Mouse (Mus musculus): ENCODE measurements at regions not wholly inside any gene's neighbourhood (a gene's known extent, or its start where the extent isn't known, plus 50 kb on each side); places are given as distances from the start of the nearest gene placed in this dataset.

DNA sequence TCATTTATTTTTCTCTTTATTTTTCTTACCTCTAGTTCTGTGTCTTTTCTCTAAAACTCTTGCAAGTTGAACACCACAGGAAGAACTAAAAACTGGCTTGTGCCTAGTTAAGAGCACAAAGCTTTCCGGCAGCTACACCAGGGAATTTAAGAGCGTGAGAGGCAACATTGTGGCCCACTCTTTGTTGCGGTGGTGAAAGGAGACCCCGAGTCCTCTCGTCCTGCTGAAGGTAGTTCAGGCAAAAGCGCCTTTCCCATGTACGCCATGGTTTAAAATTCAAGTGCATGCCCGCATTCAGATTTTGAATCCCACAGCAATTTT is 142.4 kb downstream of the Ascl1 start:
- H3K4me3 ChIP-seq (ENCODE audit: low read depth, low read length): no peak overlapping the region
- H3K36me3 ChIP-seq (ENCODE audit: control insufficient read depth, insufficient read depth, low read length): no peaks in the 10 kb centered on the region
- ATAC-seq (replicated peaks; ENCODE audit: low FRiP score) (peak; percentile 50), DNase-seq (ENCODE audit: low spot score) (no peak)
- H3K4me1 ChIP-seq (replicated peaks; ENCODE audit: control insufficient read depth, insufficient read depth, low read length): peaks cover 10% of the 10 kb centered on the region
- H3K9me3 ChIP-seq (ENCODE audit: control insufficient read depth, low read length): no peaks in the 10 kb centered on the region
- no peak overlapping the region for H3K9ac ChIP-seq (ENCODE audit: low read length)
- H3K27me3 ChIP-seq (ENCODE audit: control insufficient read depth, insufficient read depth, low read length): no peaks in the 10 kb centered on the region
- H3K4me2 ChIP-seq (ENCODE audit: low read depth, low read length, severe bottlenecking): peak overlapping the region; percentile 18; the same call in 1 of the 2 replicates
- 52% methylated on average over 8 of the region's 8 CpGs for WGBS
- H3K27ac ChIP-seq (ENCODE audit: low read depth, low read length): peak overlapping the region; percentile 72

DNA sequence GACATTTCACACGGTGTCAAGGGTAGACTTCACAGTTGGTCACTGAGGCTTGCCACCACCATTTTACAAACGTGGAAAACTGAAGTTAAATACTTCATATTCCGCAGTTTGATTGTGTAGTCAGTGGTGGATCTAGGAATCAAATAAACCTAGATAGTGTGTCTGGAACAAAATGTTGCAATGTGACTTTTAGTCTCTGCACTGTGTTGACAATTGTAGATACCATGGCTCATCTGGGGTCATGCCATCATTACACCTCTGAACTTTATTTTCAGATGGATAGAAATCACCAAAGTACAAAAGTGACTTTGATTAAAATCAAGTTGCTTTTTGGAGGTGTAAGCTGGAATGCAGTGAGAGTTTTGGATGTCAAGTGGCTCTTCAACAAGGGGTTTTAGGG is 158.3 kb downstream of the Ascl1 start:
- DNase-seq (ENCODE audit: low spot score) (no peak), ATAC-seq (replicated peaks; ENCODE audit: low FRiP score) (no peak)
- Histone ChIP-seq H3K36me3 (ENCODE audit: control insufficient read depth, insufficient read depth, low read length) (no peaks in the 10 kb centered on the region), H3K27ac (ENCODE audit: low read depth, low read length) (no peak overlapping the region), H3K9ac (ENCODE audit: low read length) (no peak overlapping the region), H3K4me1 (replicated peaks; ENCODE audit: control insufficient read depth, insufficient read depth, low read length) (no peaks in the 10 kb centered on the region; the same call in 1 of the 2 replicates), H3K27me3 (ENCODE audit: control insufficient read depth, insufficient read depth, low read length) (no peaks in the 10 kb centered on the region), H3K4me2 (ENCODE audit: low read depth, low read length, severe bottlenecking) (no peak overlapping the region), H3K9me3 (ENCODE audit: control insufficient read depth, low read length) (peaks cover 9% of the 10 kb centered on the region), H3K4me3 (ENCODE audit: low read depth, low read length) (no peak overlapping the region)
- WGBS: 94% methylated on average over 3 of the region's 3 CpGs

DNA sequence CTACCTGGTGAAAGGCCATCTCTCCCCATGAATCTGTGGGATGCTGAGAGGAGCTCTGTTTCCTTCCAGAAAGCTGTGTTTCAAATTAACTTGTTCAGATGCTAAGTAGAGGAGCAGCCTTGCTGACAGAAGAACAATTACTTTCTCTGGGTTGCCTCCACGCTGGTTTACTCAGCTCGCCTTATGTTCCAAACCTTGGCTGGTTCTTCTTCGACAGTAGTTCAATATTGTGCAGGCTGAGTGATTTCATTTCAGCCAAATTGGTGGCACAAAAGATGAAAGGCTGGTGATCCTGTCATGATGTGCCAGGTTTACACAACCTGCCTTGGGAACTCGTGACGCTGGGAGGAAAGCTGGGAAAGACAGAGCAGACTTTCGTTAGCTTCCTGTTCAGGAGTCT is 160.1 kb downstream of the Ascl1 start:
- 51% methylated on average over 6 of the region's 6 CpGs for WGBS
- Histone ChIP-seq H3K36me3 (ENCODE audit: control insufficient read depth, insufficient read depth, low read length) (no peaks in the 10 kb centered on the region), H3K27me3 (ENCODE audit: control insufficient read depth, insufficient read depth, low read length) (no peaks in the 10 kb centered on the region), H3K9ac (ENCODE audit: low read length) (no peak overlapping the region), H3K27ac (ENCODE audit: low read depth, low read length) (no peak overlapping the region), H3K9me3 (ENCODE audit: control insufficient read depth, low read length) (peaks cover 9% of the 10 kb centered on the region), H3K4me3 (ENCODE audit: low read depth, low read length) (no peak overlapping the region), H3K4me1 (replicated peaks; ENCODE audit: control insufficient read depth, insufficient read depth, low read length) (no peaks in the 10 kb centered on the region; the same call in 1 of the 2 replicates), H3K4me2 (ENCODE audit: low read depth, low read length, severe bottlenecking) (no peak overlapping the region)
- ATAC-seq (replicated peaks; ENCODE audit: low FRiP score) (no peak), DNase-seq (ENCODE audit: low spot score) (no peak)

DNA sequence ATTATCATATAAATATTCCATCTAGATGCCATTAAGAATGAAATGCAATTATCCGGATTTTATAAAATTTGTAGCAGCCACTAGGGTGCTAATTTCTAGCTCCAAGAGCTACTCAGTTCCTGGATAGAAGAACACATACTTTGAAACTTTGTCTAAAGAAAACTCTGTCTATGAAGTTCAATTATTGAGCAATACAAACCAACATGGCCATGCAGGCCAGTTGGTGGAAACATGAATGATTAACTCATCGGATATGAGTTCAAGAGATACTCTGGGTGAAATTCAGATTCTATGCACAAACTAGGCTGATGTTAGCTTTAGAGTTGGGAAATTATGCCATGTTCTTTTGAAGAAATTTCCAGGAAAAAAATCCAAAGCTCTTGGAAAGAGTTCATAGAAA is 164.0 kb downstream of the Ascl1 start:
- Histone ChIP-seq H3K9me3 (ENCODE audit: control insufficient read depth, low read length) (no peaks in the 10 kb centered on the region), H3K9ac (ENCODE audit: low read length) (no peak overlapping the region), H3K4me3 (ENCODE audit: low read depth, low read length) (no peak overlapping the region), H3K36me3 (ENCODE audit: control insufficient read depth, insufficient read depth, low read length) (no peaks in the 10 kb centered on the region), H3K4me2 (ENCODE audit: low read depth, low read length, severe bottlenecking) (no peak overlapping the region), H3K27ac (ENCODE audit: low read depth, low read length) (no peak overlapping the region), H3K4me1 (replicated peaks; ENCODE audit: control insufficient read depth, insufficient read depth, low read length) (peaks cover 14% of the 10 kb centered on the region; the same call in 1 of the 2 replicates), H3K27me3 (ENCODE audit: control insufficient read depth, insufficient read depth, low read length) (no peaks in the 10 kb centered on the region)
- no peak for ATAC-seq (replicated peaks; ENCODE audit: low FRiP score)
- WGBS: 91% methylated on average over 2 of the region's 2 CpGs
- no peak for DNase-seq (ENCODE audit: low spot score)

DNA sequence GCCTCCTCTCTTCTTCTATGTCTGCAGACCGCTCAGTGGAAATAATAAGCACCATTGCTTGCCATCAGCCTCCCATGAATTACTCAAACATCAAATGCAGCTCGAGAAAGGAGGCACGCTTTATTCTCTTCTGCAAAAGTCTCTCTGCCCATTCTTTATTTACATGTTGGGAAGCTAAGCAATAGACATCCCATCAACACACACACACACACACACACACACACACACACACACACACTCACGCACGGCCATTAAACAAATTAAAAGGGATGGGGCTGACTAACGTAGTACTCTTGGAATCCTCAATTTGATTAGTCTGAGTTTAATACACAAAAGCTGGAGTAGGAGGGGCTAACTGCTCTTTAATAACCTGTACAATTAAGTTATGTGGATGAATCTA is 167.7 kb downstream of the Ascl1 start:
- DNase-seq (ENCODE audit: low spot score): peak; percentile 65
- Histone ChIP-seq H3K4me2 (ENCODE audit: low read depth, low read length, severe bottlenecking) (no peak overlapping the region; the same call in 1 of the 2 replicates), H3K9me3 (ENCODE audit: control insufficient read depth, low read length) (no peaks in the 10 kb centered on the region), H3K4me1 (replicated peaks; ENCODE audit: control insufficient read depth, insufficient read depth, low read length) (peaks cover 14% of the 10 kb centered on the region; the same call in 1 of the 2 replicates), H3K9ac (ENCODE audit: low read length) (no peak overlapping the region), H3K4me3 (ENCODE audit: low read depth, low read length) (no peak overlapping the region), H3K27me3 (ENCODE audit: control insufficient read depth, insufficient read depth, low read length) (no peaks in the 10 kb centered on the region), H3K36me3 (ENCODE audit: control insufficient read depth, insufficient read depth, low read length) (no peaks in the 10 kb centered on the region), H3K27ac (ENCODE audit: low read depth, low read length) (peak overlapping the region; percentile 37; the same call in 1 of the 2 replicates)
- peak; percentile 44 for ATAC-seq (replicated peaks; ENCODE audit: low FRiP score)
- 31% methylated on average over 6 of the region's 6 CpGs for WGBS

DNA sequence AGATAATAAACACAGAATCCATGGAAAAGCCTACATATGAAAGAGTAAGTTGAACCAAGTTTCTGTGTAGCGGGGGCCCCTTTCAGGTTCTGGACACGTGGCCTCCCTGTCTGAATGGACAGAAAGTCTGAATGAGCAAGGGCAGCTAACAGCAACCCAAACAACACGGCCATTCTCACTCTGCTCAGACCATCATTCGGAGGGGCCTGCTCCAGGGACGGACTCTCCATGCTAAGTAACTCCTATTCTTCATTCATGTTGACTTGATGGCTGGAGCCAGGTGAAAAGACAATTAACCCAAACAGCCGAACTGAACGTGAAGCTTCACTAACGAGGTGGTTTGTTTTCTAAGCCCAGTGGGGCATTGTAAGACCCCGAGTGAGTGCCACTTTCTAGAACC is 168.3 kb downstream of the Ascl1 start:
- peaks cover 14% of the 10 kb centered on the region; the same call in 1 of the 2 replicates for H3K4me1 ChIP-seq (replicated peaks; ENCODE audit: control insufficient read depth, insufficient read depth, low read length)
- DNase-seq (ENCODE audit: low spot score) (peak; percentile 53), ATAC-seq (replicated peaks; ENCODE audit: low FRiP score) (peak; percentile 49; the same call in 1 of the 2 replicates)
- peak overlapping the region; percentile 37; the same call in 1 of the 2 replicates for H3K27ac ChIP-seq (ENCODE audit: low read depth, low read length)
- H3K27me3 ChIP-seq (ENCODE audit: control insufficient read depth, insufficient read depth, low read length): no peaks in the 10 kb centered on the region
- no peaks in the 10 kb centered on the region for H3K36me3 ChIP-seq (ENCODE audit: control insufficient read depth, insufficient read depth, low read length)
- no peaks in the 10 kb centered on the region for H3K9me3 ChIP-seq (ENCODE audit: control insufficient read depth, low read length)
- H3K9ac ChIP-seq (ENCODE audit: low read length): no peak overlapping the region
- peak overlapping the region; percentile 34 for H3K4me2 ChIP-seq (ENCODE audit: low read depth, low read length, severe bottlenecking)
- 30% methylated on average over 9 of the region's 9 CpGs for WGBS
- H3K4me3 ChIP-seq (ENCODE audit: low read depth, low read length): no peak overlapping the region

DNA sequence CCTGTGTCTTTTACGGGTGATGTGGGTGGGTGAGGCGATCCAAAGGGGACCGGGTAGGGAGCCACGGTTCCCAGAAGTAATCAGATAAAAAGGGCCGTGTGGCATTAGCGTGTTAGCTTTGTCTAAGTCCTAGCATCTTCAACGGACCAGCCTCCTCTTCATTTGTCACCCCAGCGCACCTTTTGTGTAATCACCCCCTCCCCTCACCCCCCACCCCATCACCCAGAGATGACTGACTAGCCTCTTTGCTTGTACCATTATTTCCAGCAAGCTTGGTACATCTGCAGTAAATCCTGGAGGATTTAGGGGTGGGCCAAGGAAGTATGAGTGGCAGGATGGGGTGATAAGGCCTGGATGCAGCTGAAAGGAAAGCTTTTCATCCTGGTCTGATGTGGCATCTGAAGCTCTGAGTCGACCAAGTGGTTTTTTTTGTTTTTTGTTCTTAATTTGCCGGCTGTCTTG is 183.8 kb downstream of the Ascl1 start:
- Histone ChIP-seq H3K4me1 (replicated peaks; ENCODE audit: control insufficient read depth, insufficient read depth, low read length) (peaks cover 4% of the 10 kb centered on the region; the same call in 1 of the 2 replicates), H3K27me3 (ENCODE audit: control insufficient read depth, insufficient read depth, low read length) (no peaks in the 10 kb centered on the region), H3K4me3 (ENCODE audit: low read depth, low read length) (no peak overlapping the region), H3K9ac (ENCODE audit: low read length) (peak overlapping the region; percentile 14), H3K4me2 (ENCODE audit: low read depth, low read length, severe bottlenecking) (peak overlapping the region; percentile 13; the same call in 1 of the 2 replicates), H3K27ac (ENCODE audit: low read depth, low read length) (peak overlapping the region; percentile 12; the same call in 1 of the 2 replicates), H3K9me3 (ENCODE audit: control insufficient read depth, low read length) (peaks cover 9% of the 10 kb centered on the region; the same call in 1 of the 2 replicates), H3K36me3 (ENCODE audit: control insufficient read depth, insufficient read depth, low read length) (no peaks in the 10 kb centered on the region)
- DNase-seq (ENCODE audit: low spot score) (peak; percentile 55), ATAC-seq (replicated peaks; ENCODE audit: low FRiP score) (peak; percentile 74)
- WGBS: 13% methylated on average over 10 of the region's 10 CpGs

DNA sequence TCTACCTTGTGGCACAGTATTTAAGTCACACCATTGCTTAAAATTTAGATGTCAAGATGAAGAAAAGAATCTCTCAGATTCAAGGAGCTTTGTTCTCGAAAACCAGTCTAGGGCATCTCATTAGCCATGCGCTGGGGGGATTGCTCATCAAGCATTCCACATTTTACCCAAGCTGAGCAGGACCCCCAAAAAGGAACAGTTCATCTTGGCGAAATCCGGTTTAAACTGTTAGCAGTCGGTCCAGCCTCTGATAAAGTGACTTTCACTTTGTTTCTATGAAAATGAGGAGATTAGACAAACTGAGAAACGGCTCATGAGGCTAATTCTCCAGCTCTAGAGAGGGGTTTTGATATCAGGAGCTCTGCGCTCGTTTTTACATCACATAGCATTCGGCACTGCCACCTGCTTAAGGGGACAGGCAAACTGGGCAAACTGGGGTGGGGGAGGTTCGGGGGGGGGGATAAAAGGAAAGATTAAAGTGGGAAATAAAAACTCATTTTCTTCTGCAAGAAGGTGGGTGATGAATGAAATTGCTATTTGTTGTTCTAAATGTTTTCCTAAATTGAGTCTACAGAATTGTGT is 184.6 kb downstream of the Ascl1 start:
- DNase-seq (ENCODE audit: low spot score) (no peak), ATAC-seq (replicated peaks; ENCODE audit: low FRiP score) (peak; percentile 46; the same call in 1 of the 2 replicates)
- no peak overlapping the region for H3K4me3 ChIP-seq (ENCODE audit: low read depth, low read length)
- H3K27me3 ChIP-seq (ENCODE audit: control insufficient read depth, insufficient read depth, low read length): no peaks in the 10 kb centered on the region
- H3K36me3 ChIP-seq (ENCODE audit: control insufficient read depth, insufficient read depth, low read length): no peaks in the 10 kb centered on the region
- no peak overlapping the region for H3K27ac ChIP-seq (ENCODE audit: low read depth, low read length)
- peak overlapping the region; percentile 1; the same call in 1 of the 2 replicates for H3K4me2 ChIP-seq (ENCODE audit: low read depth, low read length, severe bottlenecking)
- H3K9ac ChIP-seq (ENCODE audit: low read length): no peak overlapping the region
- 22% methylated on average over 10 of the region's 10 CpGs for WGBS
- peaks cover 9% of the 10 kb centered on the region; the same call in 1 of the 2 replicates for H3K9me3 ChIP-seq (ENCODE audit: control insufficient read depth, low read length)
- peaks cover 4% of the 10 kb centered on the region; the same call in 1 of the 2 replicates for H3K4me1 ChIP-seq (replicated peaks; ENCODE audit: control insufficient read depth, insufficient read depth, low read length)

DNA sequence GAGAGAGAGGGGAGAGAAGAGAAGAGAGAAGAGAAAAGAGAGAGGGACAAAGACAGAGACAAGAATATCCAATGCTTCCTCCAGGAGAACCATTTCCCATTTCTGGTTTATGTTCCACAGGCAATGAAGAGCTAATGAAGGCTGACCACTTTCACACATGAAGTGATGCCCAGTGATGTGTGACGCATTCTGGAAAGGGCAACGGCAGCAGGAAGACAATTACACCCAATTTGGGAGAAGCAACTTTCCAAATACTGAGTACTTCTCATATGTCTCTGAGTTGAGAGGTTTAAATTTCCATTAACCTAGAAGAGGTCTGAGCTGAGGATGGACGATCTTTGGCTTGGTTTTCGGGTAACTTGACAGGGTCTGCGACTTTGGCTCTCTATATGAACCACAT is 196.3 kb downstream of the Ascl1 start:
- Histone ChIP-seq H3K27ac (ENCODE audit: low read depth, low read length) (no peak overlapping the region), H3K4me1 (replicated peaks; ENCODE audit: control insufficient read depth, insufficient read depth, low read length) (no peaks in the 10 kb centered on the region), H3K9me3 (ENCODE audit: control insufficient read depth, low read length) (no peaks in the 10 kb centered on the region), H3K4me2 (ENCODE audit: low read depth, low read length, severe bottlenecking) (no peak overlapping the region), H3K9ac (ENCODE audit: low read length) (no peak overlapping the region), H3K4me3 (ENCODE audit: low read depth, low read length) (no peak overlapping the region), H3K27me3 (ENCODE audit: control insufficient read depth, insufficient read depth, low read length) (no peaks in the 10 kb centered on the region), H3K36me3 (ENCODE audit: control insufficient read depth, insufficient read depth, low read length) (no peaks in the 10 kb centered on the region)
- DNase-seq (ENCODE audit: low spot score): no peak
- 71% methylated on average over 5 of the region's 5 CpGs for whole genome bisulfite sequencing
- ATAC-seq (replicated peaks; ENCODE audit: low FRiP score): no peak

All from forebrain, embryonic 11.5 days (tissue).